Mouse (Mus musculus): ENCODE measurements at regions not wholly inside any gene's neighbourhood (a gene's known extent, or its start where the extent isn't known, plus 50 kb on each side); places are given as distances from the start of the nearest gene placed in this dataset.

- TF ChIP-seq CTCF (conservative IDR thresholded peaks at IDR 0.05; ENCODE audit: low read length), result no peak
- TF ChIP-seq POU5F1 (IDR thresholded peaks at IDR 0.05; ENCODE audit: borderline replicate concordance, low read length), result no peak
Observed at GRCm38 (mm10) chr4:55984026-55984425, 451.8 kb upstream of the Klf4 start.

Measured in E14TG2a.4 (cell line).